Mouse (Mus musculus): ENCODE measurements around the gene Wnk3. TPM values are rescaled to one million over a fixed set of nuclear protein-coding genes. Genes with fewer than 3 reads are reported as not detected.

The Wnk3 gene
- polyA plus RNA-seq, 1 experiment from 2014 or later = 0.03 TPM

- DNase-seq (ENCODE audit: low read depth, low spot score) (no peak), ATAC-seq (no peak)
- ChIA-PET CTCF (no interaction called here), POLR2A (no interaction called here)
- peaks cover 24% of the 10 kb centered on the region for H3K27me3 ChIP-seq
- TF ChIP-seq CTCF (IDR thresholded peaks at IDR 0.05) = no peak
- in situ Hi-C loops (cut with MboI; ENCODE audit: low pct_unique_long_range_greater_than_20kb) = no loop called here
Observed at GRCm38 (mm10) chrX:151345333-151346125, 147.7 kb downstream of the Wnk3 start.

- peaks cover 20% of the 10 kb centered on the region for H3K27me3 ChIP-seq
- DNase-seq (ENCODE audit: low read depth, low spot score) (no peak), ATAC-seq (no peak)
- no peak for TF ChIP-seq CTCF (IDR thresholded peaks at IDR 0.05)
- in situ Hi-C loops (cut with MboI; ENCODE audit: low pct_unique_long_range_greater_than_20kb) = no loop called here
- ChIA-PET POLR2A (no interaction called here), CTCF (no interaction called here)
Observed at GRCm38 (mm10) chrX:151347278-151347677, 149.4 kb downstream of the Wnk3 start.

GRCm38 (mm10) chrX:151349322-151349721 is 151.4 kb downstream of the Wnk3 start:
- ATAC-seq (no peak), DNase-seq (ENCODE audit: low read depth, low spot score) (no peak)
- peaks cover 11% of the 10 kb centered on the region for H3K27me3 ChIP-seq
- in situ Hi-C loops (cut with MboI; ENCODE audit: low pct_unique_long_range_greater_than_20kb) = no loop called here
- ChIA-PET CTCF (no interaction called here), POLR2A (no interaction called here)
- TF ChIP-seq CTCF (IDR thresholded peaks at IDR 0.05) = no peak

Other genes with a start within 250 kb of the Wnk3 start
- 58.7 TPM for gene Gnl3l, start 180.8 kb upstream of the Wnk3 start, polyA plus RNA-seq (2021)
- 23.7 TPM for gene Fgd1, start 151.9 kb upstream of the Wnk3 start, polyA plus RNA-seq (2021)
- gene Tsr2, start 101.5 kb upstream of the Wnk3 start, polyA plus RNA-seq (2021) = 20.6 TPM
- 9.3 TPM for gene Fam120c, start 146.1 kb downstream of the Wnk3 start, polyA plus RNA-seq (2021)

Data from Patski (cell line).